Mouse (Mus musculus) c-Kit-positive CD71-positive TER-119-positive erythroid progenitor cells, embryonic 14.5 days (primary cell): Measurements from ENCODE around the gene Fam24b.

Experiments
- DNase-seq: peaks from one replicate; pipeline ENCODE4 v3.0.0-alpha.2; 2013; ENCODE audit warnings: low spot score

Fam24b gene

DNA sequence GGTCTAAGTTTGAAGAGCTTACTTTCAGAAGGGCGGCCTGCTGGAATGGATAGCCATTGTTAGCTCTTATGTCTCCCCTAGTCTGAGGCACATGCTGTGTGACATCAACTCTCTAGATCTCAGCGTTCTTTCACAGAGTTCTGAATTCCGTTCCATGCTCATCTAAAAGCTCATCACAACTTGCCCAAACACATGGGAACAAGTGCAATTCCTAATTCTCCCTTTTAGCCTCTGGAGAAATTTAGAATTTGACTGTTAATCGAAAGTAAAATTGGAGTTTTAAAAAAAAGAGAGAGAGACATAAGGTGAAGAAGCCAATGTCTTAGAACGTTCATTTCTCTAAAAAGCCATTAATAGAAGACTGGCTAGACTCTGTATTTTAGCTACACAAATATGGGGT is at the start of gene Fam24b:
Gene Fam24b, minus strand, starts transcription at position 101 of the 400 bp plus-strand sequence.
- DNase-seq: no peak

DNA sequence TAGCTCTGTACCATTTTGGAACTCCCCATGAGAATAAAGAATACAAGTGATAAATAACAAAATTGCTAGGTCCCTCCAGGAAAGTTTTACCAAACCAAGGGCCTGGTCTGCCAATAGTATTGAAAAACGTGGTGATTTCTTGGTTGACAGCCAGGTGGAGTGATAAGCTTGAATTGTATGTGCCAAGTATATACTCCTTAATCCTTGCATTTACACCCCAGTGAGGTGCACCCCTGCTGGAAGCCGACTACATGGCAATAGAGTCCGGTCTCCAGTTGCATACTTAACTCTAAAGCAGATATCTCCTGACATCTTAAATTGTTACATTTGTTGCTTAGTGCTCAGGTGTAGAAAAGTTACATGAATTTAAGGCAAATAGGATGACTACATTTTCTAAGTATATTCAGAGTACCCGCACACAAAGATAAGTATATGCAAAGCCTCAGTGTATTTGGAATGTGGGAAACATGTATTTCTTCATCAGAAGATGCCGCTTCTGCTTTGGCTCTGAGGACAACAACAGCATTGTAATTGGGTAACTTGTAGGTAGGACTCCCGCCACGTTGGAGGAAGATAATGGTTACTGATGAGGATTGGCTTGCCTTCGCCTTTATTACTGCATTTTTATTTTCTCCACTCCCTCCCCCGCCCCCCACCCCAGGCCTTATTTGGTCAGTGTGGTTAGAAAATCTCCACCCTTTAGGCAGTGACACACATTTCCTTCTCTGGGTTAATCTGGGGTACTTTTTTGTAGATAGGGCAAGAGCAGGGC is 42.8 kb upstream of the Fam24b start:
- DNase-seq: peak; percentile 41

DNA sequence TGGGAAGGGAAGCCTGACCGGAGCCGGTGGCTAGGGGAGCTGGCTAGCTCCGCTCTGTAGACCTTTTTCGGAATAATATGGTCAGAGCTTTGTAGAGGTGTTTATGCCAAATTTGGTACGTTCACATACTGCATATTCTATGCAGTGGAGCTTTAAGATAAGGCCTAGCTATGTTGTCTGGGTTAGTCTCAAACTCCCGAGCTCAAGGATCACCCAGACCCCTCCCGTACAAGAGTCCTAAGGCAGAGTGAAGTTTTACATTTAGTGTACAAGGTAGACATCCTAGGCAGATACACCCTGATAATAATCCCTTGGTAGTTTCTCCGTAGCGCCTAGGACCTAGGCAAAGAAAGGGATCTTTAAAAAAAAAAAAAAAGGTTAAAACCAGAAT is 42.1 kb upstream of the Fam24b start:
- no peak for DNase-seq

DNA sequence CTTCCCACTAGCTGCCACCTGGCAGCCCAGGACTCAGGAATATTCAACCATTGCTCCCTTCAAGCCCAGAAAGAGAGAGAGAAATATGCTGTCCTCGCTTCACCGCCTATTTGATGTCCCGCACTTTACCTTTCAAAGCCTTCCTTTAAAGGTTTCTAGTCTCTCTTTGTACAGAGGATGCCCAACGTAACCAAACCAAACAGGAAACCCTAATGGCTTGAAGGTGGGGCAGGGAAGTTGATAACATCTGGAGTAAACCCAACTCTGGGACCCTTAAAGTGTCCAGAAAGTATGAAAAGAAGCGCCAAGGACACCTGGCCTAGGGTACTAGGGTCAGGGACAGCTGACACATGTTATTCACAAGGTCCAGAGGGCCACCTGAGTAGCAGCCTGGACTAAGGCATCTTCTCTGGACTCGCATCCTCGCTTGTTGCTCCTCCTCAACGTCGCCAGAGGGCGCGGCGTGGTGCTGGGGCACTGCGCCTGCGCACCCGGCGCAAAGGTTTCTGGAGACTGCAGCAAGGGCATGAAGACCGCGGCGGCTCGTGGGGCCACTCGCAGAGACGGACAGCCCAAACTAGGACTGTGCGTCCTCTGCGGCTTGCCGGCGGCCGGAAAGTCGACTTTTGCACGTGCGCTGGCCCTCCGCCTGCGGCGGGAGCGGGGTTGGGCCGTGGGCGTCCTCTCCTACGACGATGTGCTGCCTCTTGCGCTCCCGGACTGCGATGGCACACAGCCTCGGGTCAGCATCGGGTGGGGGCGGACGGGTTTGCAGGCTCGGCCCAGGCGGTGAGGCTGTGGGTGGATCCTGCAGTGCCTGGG is 41.5 kb upstream of the Fam24b start, which contains the start of gene Pstk:
Gene Pstk, plus strand, starts transcription at position 494 of the 822 bp plus-strand sequence.
- DNase-seq: peak; percentile 88

DNA sequence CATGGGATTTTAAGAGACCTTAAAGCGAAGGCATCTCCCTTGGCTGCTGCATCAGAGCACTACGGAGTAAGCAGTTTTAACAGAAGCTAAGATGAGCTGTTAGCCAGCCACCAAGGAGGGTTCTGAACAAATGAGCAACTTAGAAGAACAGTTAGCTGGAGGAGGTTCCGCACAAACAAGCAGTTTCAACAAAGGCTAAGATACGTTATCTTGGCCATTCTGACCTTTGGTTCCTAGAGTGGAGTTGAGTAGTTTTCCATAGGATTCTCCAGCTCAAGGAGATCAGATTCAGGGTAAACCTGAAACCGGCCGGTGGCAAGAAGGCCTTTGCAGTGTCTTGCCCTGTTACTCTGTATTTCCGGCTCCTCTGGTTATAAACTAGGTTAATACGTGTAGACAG is 34.8 kb upstream of the Fam24b start:
- DNase-seq: no peak

DNA sequence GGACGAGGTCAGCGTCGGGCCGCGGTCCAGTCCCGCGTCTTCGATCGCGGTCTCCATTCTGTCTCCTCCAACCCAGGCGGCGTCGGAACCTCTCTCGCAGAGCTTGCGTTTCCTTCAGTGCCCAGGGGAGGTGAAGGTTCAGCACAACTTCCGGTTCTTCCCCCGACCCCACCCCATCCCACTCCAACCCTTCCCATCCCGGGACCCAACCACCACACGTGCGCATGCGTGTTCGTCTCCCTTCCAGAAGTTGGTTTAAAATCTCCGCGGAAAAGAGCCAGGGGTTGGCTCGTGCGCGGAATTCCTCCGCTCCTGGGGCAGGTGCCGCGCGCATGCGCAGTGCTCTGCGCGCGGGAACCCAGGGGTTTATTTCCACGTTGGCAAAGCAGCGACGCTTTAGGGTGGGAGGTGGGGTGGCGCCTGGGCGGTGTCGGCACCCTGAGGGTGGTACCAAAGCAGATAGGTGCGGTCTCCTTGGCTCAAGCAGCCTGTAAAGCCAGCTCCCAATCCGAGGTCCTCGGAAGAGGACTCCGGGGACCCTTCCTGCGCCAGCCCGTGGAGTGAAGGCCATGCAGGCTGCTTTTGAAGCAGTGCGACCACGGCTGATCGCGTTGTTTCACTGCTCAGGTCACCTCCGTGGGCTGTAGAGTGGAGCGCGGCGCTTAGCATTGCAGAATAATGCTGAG is 33.4 kb upstream of the Fam24b start, which contains the start of gene 2310057M21Rik:
Gene 2310057M21Rik, minus strand, starts transcription at position 145 of the 686 bp plus-strand sequence.
- peak; percentile 87 for DNase-seq

DNA sequence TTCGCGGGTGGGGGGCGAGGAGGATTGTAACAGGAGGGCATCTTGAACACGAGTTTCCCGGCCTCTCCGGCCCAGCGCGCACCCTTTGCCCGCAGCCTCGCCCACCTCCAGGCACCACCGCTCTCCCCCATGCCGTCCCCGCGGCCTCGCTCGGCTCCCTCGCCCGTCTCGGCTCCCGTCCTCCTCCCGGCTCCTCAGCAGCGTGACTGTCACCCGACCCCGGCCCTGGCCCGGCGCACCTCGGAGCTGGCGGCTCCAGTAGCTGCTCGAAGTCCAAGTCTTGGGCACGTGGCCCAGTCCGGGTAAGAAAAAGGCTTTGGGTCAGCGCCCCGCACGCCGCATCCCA is 32.9 kb upstream of the Fam24b start:
- no peak for DNase-seq

DNA sequence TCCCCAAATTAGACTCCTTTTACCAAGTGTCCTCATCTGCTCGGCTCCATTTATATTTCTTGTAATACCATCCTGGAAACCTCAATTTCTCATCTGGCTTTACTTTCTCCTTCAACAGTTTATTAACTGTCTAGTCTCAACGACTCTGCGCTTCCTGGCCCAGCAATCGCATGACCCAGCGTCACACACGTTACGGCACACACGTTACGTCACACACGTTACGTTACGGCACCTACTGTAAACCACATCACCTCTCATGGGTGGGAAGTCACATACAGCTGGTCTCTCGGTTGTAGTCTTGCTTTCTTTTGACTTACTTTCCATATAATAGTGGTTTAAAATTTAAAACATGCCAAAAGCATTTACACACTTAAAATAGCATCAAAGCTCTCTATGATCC is 26.8 kb upstream of the Fam24b start:
- DNase-seq: no peak

DNA sequence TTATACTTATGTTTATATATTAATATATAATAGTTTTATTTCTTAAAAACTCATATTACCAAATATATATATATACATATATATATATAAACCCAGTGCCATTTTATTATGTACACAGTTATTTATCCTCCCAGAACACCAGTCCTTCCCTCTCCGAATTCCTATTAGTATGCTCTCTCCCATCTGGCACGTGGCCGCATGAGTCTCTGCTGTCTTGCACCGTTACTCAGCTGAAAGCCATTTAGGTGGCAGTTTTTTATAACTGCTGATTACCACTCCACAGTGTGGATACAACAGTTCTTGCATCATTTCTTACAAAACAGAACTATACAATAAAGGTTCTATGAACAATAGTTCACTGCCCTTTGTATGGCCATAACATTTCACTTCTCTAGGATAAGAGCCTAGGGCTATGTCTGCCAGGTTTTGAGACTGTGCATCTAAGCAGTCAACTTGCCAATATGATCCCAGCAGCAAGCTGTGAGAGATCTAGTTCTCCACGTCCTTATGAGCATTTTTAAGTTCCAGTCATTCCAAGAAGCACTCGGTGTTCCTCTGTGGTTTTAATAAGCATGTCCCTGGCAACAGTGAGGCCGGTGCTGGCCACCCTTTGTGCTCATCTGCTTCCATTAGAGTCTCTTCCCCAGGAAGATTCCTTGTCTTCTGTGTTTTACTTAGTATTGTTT is 16.7 kb upstream of the Fam24b start:
- no peak for DNase-seq

DNA sequence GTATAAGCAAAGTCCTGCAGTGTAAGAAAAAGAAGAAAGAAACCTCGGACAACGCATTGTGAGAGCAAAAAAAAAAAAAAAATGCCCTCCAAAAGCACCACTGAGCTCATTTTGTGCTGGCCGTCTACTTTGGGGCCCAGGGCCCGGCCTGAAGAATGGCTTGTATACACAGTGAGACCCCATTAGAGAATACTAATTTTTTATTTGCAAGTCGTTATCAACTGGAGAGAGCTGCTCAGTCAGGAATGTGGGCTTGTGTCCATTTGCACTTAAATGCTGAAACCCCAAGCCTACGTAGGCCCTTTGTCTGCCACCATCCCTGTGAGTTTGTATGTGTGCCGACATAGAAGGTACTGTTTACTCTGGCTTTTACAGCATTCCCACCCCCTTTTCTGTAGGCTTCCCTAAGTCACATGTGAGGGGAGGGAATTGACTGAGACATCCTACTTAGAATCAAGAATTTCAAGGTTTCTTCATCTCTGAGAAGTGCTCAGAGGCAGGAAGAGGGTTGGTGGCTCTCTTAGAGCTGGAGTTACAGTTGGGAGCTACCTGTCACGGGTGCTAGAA is 8.3 kb upstream of the Fam24b start:
- DNase-seq: no peak

DNA sequence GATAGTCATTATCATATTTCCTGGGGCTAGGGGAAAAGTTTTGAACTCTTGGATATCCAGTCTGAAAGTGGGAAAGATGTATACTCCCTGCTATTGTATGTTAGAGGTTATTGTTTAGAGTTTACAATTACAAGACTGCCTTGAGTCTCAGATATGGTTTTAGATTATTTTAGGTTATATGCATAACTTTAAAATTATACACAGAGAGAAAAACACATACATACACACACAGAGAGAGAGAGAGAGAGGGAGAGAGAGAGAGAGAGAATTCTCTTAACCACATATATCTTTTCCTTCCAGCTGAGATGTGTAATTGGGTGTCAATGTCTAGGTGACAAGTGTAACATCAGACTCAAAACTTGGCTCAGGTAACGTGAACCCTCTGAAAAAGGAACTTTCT is 4.2 kb upstream of the Fam24b start, which contains the start of gene Fam24a:
Gene Fam24a, plus strand, starts transcription at position 301 of the 400 bp plus-strand sequence.
- DNase-seq: no peak

DNA sequence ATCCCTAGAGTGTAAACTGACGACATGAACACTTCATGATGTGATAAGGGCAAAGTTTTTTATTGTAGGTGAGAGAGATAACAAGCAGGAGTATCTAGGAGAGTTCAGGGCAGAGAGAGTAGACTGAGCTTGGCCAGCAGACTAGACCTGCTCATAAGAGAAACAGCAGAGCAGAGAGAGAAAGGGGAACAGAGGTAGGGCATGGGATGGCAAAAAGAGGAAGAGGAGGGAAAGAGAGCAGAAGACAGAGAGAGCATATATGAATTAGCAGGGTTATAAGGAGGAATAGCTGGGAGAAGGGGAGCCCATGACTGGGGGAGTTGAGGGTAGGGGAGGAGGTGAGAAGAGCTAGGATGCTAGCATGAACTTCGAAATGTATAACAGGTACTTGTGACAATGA is 2.4 kb upstream of the Fam24b start:
- DNase-seq: no peak

DNA sequence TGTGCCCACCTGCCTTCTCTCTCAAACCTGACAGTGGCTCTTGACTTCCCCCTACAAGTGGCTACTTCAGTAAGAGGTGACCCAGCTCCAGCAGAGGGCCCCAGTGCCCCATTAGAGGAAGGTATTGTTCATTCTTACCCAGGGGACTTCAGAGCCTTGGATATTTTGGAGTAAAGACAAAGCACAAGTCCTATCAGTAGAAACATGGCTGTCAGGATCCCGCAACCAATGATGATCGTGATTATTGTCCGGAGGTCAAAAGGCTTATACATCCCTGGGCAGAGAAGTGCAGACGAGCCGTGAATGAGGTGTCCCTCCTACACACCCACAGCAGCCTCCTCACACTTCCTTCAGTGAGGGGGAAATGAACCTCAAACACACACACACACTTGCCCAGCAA is 2.3 kb downstream of the Fam24b start:
- no peak for DNase-seq

DNA sequence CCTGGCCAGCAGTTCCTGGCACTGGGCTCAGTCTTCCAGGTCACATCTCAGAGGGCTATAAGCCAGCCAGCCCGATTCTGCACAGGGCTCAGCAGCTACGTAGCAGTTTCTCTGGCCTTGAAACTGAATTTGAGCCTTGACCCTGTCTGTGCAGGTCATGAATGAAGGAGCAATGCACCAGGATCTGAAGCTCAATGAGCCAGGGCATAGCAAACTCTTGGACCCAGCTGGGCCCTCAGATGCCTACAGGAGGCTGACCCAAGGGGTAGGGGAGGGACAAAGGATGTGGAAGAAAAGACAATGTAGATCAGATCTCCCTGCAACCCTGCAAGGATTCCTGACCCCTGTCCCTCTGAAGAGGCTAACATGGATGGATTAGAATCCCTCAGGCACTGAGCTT is 7.1 kb downstream of the Fam24b start, which contains the start of gene Cuzd1:
Gene Cuzd1, minus strand, starts transcription at position 101 of the 400 bp plus-strand sequence.
- no peak for DNase-seq

DNA sequence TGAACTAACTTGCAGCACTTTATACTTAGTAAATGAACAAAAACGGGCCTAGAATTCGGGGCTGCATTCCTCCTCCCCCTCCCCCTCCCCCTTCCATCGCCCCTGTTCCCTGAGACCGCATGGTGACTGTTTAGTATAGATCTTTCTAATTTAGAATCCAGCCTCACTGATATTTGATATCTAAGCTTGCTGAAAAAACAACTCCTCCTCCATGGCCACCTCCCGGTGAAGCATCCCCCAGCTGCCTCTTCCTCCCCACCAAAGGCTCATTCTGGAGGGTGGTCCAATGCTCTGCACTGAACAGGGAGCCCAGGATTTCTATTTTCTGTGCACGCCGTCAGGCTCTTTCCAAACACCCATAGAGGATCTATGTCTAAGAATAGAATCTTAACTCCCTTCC is 11.0 kb downstream of the Fam24b start:
- DNase-seq: no peak

DNA sequence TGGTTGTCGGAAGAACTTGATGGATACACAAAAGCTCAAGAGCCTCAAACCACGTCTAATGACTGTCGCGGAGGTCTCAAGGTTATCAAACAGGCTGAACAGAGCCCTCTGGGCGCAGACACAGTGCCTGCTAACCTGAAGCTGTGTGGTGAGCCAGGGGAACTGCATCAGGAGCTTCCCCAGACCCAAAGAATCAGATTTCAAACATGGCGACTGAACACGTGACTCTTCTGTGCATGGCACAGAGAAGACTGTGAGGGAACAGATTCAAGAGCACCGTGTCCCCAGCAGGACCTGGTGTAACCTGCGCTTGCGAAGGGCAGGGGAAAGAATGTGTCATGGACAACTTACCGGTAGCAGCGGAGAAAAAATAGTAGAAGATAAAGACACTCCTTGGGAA is 11.7 kb downstream of the Fam24b start:
- no peak for DNase-seq

DNA sequence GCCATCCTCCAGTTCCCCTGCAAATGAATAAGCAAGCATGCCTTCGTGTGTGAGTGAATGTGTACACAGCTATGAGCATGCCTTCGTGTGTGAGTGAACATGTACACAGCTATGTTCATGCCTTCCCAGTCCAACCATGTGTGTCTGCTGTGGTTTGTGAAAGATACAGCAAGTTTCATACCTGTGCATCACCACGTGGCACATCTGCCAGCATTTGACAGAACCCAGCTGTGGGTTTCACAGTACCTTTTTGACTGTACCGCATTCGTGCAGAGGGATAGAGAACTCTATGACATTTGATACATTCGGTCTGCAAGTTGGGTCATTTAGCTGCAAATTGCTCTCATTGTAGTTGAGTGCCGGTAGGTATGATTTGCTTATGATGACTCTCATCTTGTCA is 14.8 kb downstream of the Fam24b start:
- DNase-seq: no peak

DNA sequence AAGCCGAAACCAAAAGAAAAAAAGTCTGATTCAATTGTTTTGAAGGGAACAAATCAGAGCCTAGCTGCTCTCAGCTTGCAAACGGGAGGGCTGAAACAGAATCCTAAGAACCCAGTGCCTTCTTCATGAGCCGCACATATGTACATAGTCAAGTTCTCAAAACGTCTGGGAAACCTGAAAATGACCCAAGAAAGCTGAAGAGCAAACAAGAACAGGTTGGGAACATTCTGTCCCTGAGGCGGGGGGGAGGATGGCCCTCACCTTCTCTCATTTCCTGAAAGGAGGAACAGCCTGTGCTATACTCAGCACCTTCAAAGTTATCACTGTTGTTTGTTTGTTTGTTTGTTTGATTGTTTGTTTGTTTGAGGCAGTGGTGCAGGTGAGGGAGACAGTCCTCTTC is 22.6 kb downstream of the Fam24b start:
- DNase-seq: no peak

DNA sequence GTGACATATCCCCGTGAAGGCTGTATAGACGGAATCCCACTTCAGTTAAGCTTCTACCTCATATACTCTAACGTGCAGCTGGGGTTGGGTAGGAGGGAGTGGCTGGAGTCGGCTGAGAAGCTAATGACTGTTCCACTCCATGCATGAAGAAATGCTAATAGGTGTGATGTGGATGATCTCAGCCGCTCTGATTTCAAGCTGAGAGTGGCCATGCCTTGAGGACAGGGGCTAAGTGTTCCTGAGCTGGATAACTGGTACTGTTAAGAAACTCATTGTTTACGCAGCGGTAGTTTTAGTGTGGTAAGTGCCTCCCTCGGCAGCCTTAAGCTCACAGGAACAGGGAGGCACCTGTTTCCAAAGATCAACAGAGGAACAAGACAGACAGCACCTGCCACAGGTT is 26.0 kb downstream of the Fam24b start:
- DNase-seq: no peak

DNA sequence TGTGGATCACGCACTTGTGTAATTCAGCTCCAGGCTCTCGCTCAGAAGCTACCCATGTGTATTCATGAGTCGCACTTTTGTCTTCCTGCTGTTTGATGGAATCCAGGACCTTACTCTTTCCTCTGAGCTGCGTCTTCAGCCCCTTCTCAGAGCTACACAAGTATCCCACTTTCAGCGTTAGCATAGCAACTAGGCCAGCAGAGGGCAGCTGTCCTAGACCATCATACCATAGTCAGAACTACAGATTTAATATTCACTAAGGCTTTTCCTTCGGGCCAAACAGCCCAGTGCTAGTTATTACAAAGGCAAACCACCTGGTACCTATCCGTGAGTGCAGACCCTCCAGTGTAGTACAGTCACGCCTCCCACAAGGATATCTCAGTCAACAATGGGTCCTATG is 32.2 kb downstream of the Fam24b start:
- DNase-seq: no peak
